Mouse (Mus musculus) lung, adult 2 months (tissue): ENCODE results near the gene Gm10803.

Experiments
- CTCF ChIP-seq: fragments of 200-500 bp; IDR thresholded peaks from 2 replicates; pipeline ENCODE4 v1.5.1; 2011; ENCODE audit warnings: mild to moderate bottlenecking, low read length, control low read depth; ENCODE audit not compliant: insufficient read depth
- POLR2A ChIP-seq: fragments of 200-500 bp; IDR thresholded peaks from 2 replicates; pipeline ENCODE4 v1.6.1; 2011; ENCODE audit warnings: low read depth, mild to moderate bottlenecking, control low read depth, low read length, borderline replicate concordance; ENCODE audit errors: extremely low read depth

- TF ChIP-seq POLR2A (no peak), CTCF (no peak)
Observed at GRCm38 (mm10) chr2:93608800-93609199, 48.4 kb downstream of the Gm10803 start.
